Mouse (Mus musculus) midbrain, embryonic 14.5 days (tissue): ENCODE measurements around the gene Nfkbib. TPM values are rescaled to one million over a fixed set of nuclear protein-coding genes. Genes with fewer than 3 reads are reported as not detected.

ENCODE experiments used
- ATAC-seq: fragments of 200-750 bp; cut with Nextera tagmentation; 2 replicates; pipeline ENCODE4 v1.8.0; 2017; ENCODE audit warnings: moderate number of reproducible peaks, moderate library complexity; ENCODE audit not compliant: low FRiP score, low TSS enrichment
- DNase-seq: peaks from one replicate; pipeline ENCODE4 v3.0.0-alpha.2; 2015
- H3K27ac ChIP-seq: fragments of 300-500 bp; sonication (generic); replicated peaks from 2 replicates; pipeline ENCODE4 v1.5.1; 2014; ENCODE audit warnings: mild to moderate bottlenecking, low read depth, low read length, moderate library complexity
- H3K27me3 ChIP-seq: fragments of 300-500 bp; sonication (generic); 2 replicates; pipeline ENCODE4 v1.6.1; 2014; ENCODE audit warnings: low read length, control low read depth, mixed read lengths; ENCODE audit not compliant: control insufficient read depth, insufficient read depth
- H3K36me3 ChIP-seq: fragments of 300-500 bp; sonication (generic); 2 replicates; pipeline ENCODE4 v1.6.1; 2014; ENCODE audit warnings: low read length, control low read depth; ENCODE audit not compliant: control insufficient read depth, insufficient read depth
- H3K4me1 ChIP-seq: fragments of 300-500 bp; sonication (generic); 2 replicates; pipeline ENCODE4 v1.6.1; 2014; ENCODE audit warnings: mild to moderate bottlenecking, antibody characterized with exemption, low read length, control low read depth; ENCODE audit not compliant: control insufficient read depth, insufficient read depth
- H3K4me2 ChIP-seq: fragments of 300-500 bp; sonication (generic); 2 replicates; pipeline ENCODE4 v1.6.1; 2014; ENCODE audit warnings: mild to moderate bottlenecking, low read length, moderate library complexity
- H3K4me3 ChIP-seq: fragments of 300-500 bp; sonication (generic); replicated peaks from 2 replicates; pipeline ENCODE4 v1.5.1; 2014; ENCODE audit warnings: low read depth, low read length
- H3K9ac ChIP-seq: fragments of 300-500 bp; sonication (generic); replicated peaks from 2 replicates; pipeline ENCODE4 v1.6.1; 2014; ENCODE audit warnings: mild to moderate bottlenecking, low read length, moderate library complexity
- H3K9me3 ChIP-seq: fragments of 300-500 bp; sonication (generic); 2 replicates; pipeline ENCODE4 v1.6.1; 2016; ENCODE audit warnings: low read length, control low read depth, mixed read lengths; ENCODE audit not compliant: control insufficient read depth
- WGBS: fragments of 180-500 bp; shearing (Covaris S2); extraction: QIAGEN DNeasy Blood & Tissue Kit; methylation state at CpG from one replicate; pipeline ENCODE4 v1.1.7; 2014; 5-methylcytosine and 5-hydroxymethylcytosine counted together
- polyA plus RNA-seq: library from polyadenylated mRNA; unstranded; fragments of >200 nt; fragmentation: Nextera tagmentation; extraction: Ambion mirVana; gene quantifications from 2 replicates; pipeline ENCODE4 v1.2.1, GENCODE M21; 2014

Nfkbib gene
- polyA plus RNA-seq, 1 experiment from 2014 or later, result 55.9 TPM

DNA sequence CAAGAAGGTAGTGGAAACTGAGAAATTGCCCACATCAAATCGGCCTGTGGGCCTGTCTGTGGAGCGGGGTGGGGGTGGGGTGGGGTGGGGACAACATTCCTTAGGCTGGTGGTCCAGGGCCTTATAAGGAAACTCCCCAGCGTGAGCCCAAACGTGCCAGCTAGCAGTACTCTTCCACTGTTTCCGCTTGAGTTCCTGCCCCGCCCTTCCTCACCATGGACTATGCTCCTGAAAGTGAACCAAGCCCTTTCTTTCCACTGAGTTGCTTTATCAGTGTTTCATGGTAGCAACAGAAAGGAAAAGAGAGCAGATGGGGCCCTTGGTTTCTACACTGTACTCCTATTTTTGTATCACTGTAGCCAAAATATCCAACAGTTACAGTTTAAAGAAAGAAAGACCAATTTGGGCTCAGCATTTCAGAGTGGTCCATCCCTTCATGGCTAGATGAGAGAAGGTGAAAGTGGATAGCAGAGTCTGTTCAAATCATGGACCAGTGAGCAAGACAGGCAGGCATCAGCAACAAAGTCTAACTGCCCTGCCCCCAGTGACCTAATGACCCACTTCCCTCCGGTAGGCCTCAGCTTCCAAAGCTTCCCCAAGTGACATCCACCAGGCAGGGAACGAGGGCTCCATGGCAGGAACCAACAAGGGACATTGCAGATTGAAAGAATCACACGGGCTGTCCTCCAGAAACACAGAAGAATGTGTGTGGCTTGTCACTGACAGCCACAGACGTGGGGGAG, 35.7 kb upstream of the Nfkbib start:
- no peaks in the 10 kb centered on the region for H3K36me3 ChIP-seq
- 0 out of 2 replicates have a peak, but pooled peaks cover 5% of the 10 kb centered on the region for H3K4me1 ChIP-seq
- no peaks in the 10 kb centered on the region for H3K9me3 ChIP-seq
- H3K9ac ChIP-seq, result no peak overlapping the region; the same call in 1 of the 2 replicates
- DNase-seq (no peak), ATAC-seq (no peak)
- H3K27me3 ChIP-seq, result no peaks in the 10 kb centered on the region
- no peak overlapping the region for H3K4me3 ChIP-seq
- H3K27ac ChIP-seq, result 0 out of 2 replicates have a peak overlapping the region, but pooled peaks have one; percentile 32
- no peak overlapping the region for H3K4me2 ChIP-seq
- 11% methylated on average over 10 of the region's 10 CpGs for WGBS

DNA sequence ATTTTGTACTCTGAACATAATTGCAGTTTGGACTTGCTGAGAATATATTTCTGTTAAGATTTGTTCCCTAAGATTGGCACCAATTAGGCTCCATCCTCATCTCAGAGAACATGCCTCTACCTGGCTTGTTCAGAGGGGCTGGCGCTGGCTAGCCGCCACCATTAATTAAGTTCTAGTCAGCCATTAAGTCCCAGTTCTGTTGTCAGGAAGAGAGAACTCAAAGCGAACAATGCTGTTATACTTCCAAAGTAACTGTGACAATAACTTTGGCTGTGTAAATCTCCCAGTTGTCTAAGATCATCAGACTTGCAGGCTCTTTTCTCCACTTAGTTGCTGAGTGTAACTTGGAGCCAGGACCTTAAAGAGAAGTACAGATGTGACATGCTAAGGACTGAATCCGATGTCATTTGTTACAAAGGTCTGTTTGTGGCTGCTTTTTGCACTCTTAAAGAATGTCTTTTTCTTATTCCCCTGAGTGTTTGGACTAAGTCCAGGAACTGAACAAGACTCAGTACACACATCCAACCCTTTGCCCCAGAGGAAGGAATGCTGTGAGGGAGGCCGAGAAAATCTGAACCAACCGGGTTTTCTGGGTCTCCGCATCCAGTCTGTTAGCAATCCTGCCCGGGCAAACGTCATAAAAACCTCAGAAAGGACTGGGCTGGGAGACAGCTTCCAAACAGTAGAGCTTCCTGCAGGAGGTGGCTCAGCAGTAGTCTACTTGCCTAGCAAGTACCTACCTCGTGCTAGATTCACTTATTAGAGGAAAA, 34.8 kb upstream of the Nfkbib start:
- ATAC-seq, result no peak
- Histone ChIP-seq H3K4me3 (no peak overlapping the region), H3K4me2 (no peak overlapping the region), H3K9me3 (no peaks in the 10 kb centered on the region), H3K27ac (0 out of 2 replicates have a peak overlapping the region, but pooled peaks have one; percentile 32), H3K36me3 (no peaks in the 10 kb centered on the region), H3K9ac (no peak overlapping the region; the same call in 1 of the 2 replicates), H3K27me3 (no peaks in the 10 kb centered on the region), H3K4me1 (no peaks in the 10 kb centered on the region)
- 29% methylated on average over 10 of the region's 10 CpGs for WGBS
- no peak for DNase-seq

- WGBS, result 90% methylated on average over 3 of the region's 3 CpGs
- DNase-seq (no peak), ATAC-seq (no peak)
- H3K9ac ChIP-seq, result no peak overlapping the region
- no peaks in the 10 kb centered on the region for H3K36me3 ChIP-seq
- H3K27ac ChIP-seq, result no peak overlapping the region
- no peaks in the 10 kb centered on the region for H3K27me3 ChIP-seq
- no peaks in the 10 kb centered on the region for H3K4me1 ChIP-seq
- no peak overlapping the region for H3K4me2 ChIP-seq
- H3K4me3 ChIP-seq, result no peak overlapping the region
- H3K9me3 ChIP-seq, result no peaks in the 10 kb centered on the region
Measured at GRCm38 (mm10) chr7:28801451-28801850, 34.1 kb upstream of the Nfkbib start.

- Histone ChIP-seq H3K9ac (no peak overlapping the region), H3K4me3 (no peak overlapping the region), H3K4me2 (no peak overlapping the region), H3K9me3 (no peaks in the 10 kb centered on the region), H3K27ac (no peak overlapping the region), H3K27me3 (no peaks in the 10 kb centered on the region), H3K36me3 (no peaks in the 10 kb centered on the region), H3K4me1 (no peaks in the 10 kb centered on the region)
- ATAC-seq, result no peak
- no peak for DNase-seq
- WGBS, result 95% methylated on average over 9 of the region's 9 CpGs
Measured at GRCm38 (mm10) chr7:28799994-28800393, 32.7 kb upstream of the Nfkbib start.

- H3K9me3 ChIP-seq, result no peaks in the 10 kb centered on the region
- H3K36me3 ChIP-seq, result no peaks in the 10 kb centered on the region
- peak; percentile 84 for DNase-seq
- H3K4me1 ChIP-seq, result no peaks in the 10 kb centered on the region
- WGBS, result 14% methylated on average over 32 of the region's 32 CpGs
- ATAC-seq, result peak; percentile 64
- peak overlapping the region; percentile 45 for H3K4me2 ChIP-seq
- peak overlapping the region; percentile 14; the same call in 1 of the 2 replicates for H3K9ac ChIP-seq
- no peak overlapping the region for H3K27ac ChIP-seq
- H3K4me3 ChIP-seq, result 0 out of 2 replicates have a peak overlapping the region, but pooled peaks have one; percentile 12
- H3K27me3 ChIP-seq, result no peaks in the 10 kb centered on the region
Measured at GRCm38 (mm10) chr7:28796562-28796975, 29.3 kb upstream of the Nfkbib start.

GRCm38 (mm10) chr7:28795832-28796231, 28.5 kb upstream of the Nfkbib start:
- DNase-seq, result no peak
- no peaks in the 10 kb centered on the region for H3K4me1 ChIP-seq
- H3K9me3 ChIP-seq, result no peaks in the 10 kb centered on the region
- no peak overlapping the region for H3K4me2 ChIP-seq
- H3K4me3 ChIP-seq, result no peak overlapping the region
- H3K27ac ChIP-seq, result no peak overlapping the region
- ATAC-seq, result no peak
- no peak overlapping the region for H3K9ac ChIP-seq
- WGBS, result 86% methylated on average over 15 of the region's 15 CpGs
- H3K36me3 ChIP-seq, result no peaks in the 10 kb centered on the region
- H3K27me3 ChIP-seq, result no peaks in the 10 kb centered on the region

DNA sequence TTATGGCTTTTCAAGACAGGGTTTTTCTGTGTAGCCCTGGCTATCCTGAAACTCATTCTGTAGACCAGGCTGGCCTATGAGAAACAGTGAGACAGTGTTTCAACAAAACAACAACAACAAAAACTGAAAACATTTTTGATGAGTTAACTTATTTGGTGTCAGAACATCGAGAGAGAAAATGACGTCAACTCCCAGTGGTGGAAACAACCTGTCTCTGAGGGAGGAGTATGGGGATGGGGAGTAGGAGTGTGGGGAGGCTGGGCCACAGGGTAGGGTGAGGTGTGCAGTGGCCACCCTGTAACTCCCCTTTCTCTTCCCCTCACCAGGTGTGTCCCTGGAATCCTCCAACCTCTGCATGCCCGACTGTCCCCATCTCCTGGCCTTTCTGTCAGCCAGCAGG, 27.2 kb upstream of the Nfkbib start:
- Histone ChIP-seq H3K9me3 (no peaks in the 10 kb centered on the region), H3K27ac (no peak overlapping the region), H3K4me2 (no peak overlapping the region), H3K9ac (no peak overlapping the region), H3K4me1 (no peaks in the 10 kb centered on the region), H3K36me3 (no peaks in the 10 kb centered on the region), H3K27me3 (no peaks in the 10 kb centered on the region), H3K4me3 (no peak overlapping the region)
- no peak for DNase-seq
- no peak for ATAC-seq
- WGBS, result 85% methylated on average over 3 of the region's 3 CpGs

GRCm38 (mm10) chr7:28793834-28794233, 26.5 kb upstream of the Nfkbib start:
- Histone ChIP-seq H3K9me3 (no peaks in the 10 kb centered on the region), H3K27ac (no peak overlapping the region), H3K4me3 (no peak overlapping the region), H3K4me1 (no peaks in the 10 kb centered on the region), H3K4me2 (no peak overlapping the region), H3K9ac (no peak overlapping the region), H3K36me3 (no peaks in the 10 kb centered on the region), H3K27me3 (no peaks in the 10 kb centered on the region)
- no peak for ATAC-seq
- WGBS, result 29% methylated on average over 2 of the region's 2 CpGs
- DNase-seq, result no peak
